Mouse (Mus musculus) heart, postnatal 14 days (tissue): ENCODE measurements around the gene Ankrd24. TPM values are rescaled to one million over a fixed set of nuclear protein-coding genes. Genes with fewer than 3 reads are reported as not detected.
"Not testable (repeated sequence)": the region's sequence is repeated elsewhere in the genome, so short reads cannot be mapped to it uniquely, and the experiment has no call there.

Source experiments
- DNase-seq, 2 experiments: peaks; one replicate each; pipeline ENCODE4 v3.0.0; 2021 to 2022
- intact Hi-C: fragments of 180-260 bp; cut with DNase I; formaldehyde crosslinking; loops from one replicate; pipeline ENCODE4 v1.15.1; 2025
- total RNA-seq, 2 experiments: library from RNA; stranded (reverse); gene quantifications; 2 replicates each; pipeline ENCODE4 v1.2.3; 2021

The Ankrd24 gene
- total RNA-seq, 2 experiments from 2014 or later: 9.4 to 10.9 TPM

DNA sequence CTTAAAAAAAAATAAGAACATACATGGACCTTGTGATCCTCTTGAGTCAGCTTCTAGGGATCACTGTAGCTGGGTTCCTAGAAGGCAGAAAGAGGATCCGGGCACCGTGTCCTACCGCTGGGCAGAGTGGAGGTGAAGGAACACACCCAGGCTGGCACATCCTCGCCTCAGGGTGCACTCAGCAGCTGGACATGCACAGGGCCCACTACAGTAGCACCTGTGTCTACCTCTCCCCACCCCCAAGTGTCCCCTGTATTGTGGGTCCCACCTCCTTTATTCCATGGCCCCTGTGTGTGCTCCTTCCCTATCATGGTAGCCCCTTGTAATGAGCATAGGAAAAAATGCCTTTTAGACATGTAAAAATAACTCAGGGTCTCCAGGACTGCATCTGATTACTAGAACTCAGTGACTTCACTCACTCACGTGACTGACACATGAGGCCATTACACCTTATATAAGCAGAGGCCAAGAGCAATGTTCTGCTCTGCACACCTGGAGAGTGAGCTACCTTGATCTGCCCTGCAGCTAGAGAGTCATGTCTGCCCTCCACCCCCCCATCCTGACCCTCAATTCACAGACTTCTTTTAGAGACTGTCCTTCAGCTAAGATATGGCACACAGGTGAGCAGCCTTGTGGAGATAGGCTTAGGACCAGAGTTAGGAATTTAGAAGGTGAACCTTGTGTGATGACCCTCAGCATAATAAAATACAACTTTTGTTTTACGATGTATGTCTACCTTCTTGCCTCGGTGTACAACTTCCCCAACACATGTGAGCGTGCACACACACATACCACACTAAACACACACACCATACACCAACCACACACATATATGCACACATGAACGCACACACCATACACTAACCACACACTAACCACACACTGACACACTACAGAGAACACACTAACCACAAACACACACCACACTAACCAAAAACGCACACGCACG is 24.0 kb upstream of the Ankrd24 start:
- intact Hi-C loops: loop anchor here (5.0 to 10.0 kb wide), 2 partner anchors 49 to 102 kb away; partner anchors contain the start of genes Aes and S1pr4
- DNase-seq: no peak

DNA sequence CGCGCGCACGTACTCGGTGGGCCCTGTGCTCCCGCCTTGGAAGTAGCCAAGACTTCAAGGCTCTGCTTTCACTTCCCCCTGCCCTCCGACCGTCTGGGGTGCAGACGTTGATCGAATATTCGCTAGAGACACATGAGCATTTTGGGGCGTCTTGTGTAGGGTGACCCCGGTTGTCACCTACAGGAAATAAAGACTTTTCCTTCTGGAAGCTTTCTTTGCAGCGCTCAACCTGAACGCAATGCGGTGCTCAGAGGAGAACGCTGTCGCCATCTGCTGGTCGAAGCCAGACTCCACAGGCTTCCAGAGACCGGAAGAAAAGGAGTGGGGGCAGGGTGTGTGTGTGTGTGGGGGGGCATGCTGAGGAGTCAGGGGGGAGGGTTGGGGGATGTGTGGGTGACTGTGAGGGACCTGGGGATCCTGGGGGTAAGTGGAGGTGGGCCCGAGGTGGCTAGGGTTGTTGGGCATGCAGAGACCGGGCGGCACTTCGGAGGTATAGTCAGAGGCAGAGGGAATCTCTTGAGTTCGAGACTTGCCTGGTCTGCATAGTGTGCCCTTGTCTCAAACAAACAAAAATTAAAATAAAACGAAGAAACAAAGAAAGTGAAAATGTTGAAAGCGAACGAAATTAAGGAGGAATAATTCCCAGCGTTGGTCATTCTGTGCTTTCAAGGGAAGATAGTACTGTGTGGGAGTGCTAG is 23.2 kb upstream of the Ankrd24 start:
- peak; percentile 90 to 93 for DNase-seq
- intact Hi-C loops: loop anchor here (5.0 to 10.0 kb wide), 2 partner anchors 50 to 103 kb away; partner anchors contain the start of genes Aes and S1pr4

DNA sequence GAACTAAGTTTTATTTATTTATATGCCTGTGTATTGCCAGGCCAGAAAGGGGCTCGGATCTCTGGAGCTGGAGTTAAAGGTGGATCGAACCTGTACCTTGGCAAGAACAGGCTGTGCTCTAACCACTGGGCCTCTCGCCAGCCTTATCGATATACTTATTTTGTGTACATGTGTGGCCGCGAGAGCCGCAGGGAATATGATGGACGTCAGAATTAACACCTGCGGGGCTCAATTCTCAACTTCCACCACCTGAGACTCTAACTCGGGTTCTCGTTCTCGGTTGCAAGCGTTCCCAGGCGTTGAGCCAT is 22.7 kb upstream of the Ankrd24 start:
- DNase-seq: no peak
- intact Hi-C loops: loop anchor here (10.0 kb wide), 1 partner anchor 51 kb away; the partner anchor contains the start of gene Aes

DNA sequence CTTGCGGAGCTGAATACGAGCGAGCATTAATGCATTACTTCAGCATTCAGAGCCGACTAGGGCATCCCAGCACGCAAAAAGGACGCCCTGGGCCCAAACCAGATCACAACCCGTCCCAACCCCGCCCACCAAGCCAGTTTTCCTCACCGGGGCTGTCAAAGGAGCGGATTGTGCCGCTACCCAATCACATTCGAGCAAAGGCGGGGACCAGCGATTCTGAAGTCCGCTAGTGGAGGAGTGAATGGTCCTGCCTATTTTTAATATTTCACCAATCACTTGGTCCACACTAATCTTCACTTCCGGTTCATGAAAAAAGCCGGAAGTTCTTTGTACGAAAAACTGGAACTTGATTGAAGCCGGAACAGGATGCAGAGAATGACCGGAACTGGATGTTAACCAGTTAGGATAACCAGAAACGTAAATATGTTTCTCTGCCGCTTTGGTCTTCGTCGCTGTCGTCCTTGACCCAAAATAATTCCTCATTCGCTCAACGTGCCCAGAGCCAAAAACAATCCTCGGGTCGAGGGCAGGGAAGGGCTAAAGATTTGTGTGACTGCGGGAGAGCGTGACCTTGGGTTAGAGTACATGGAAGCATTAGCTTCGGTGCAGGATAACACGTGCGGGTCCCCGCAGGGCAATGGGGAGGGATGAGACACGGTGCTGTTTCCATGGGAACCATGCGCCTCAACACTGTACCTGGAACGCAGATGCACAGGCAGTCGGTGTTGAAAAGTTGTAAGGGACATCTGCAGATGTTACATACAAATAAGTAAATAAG is 22.2 kb upstream of the Ankrd24 start, which contains the start of gene BC025920:
Gene BC025920, plus strand, starts transcription at position 297 of the 778 bp plus-strand sequence.
- peak; percentile 91 to 93 for DNase-seq

DNA sequence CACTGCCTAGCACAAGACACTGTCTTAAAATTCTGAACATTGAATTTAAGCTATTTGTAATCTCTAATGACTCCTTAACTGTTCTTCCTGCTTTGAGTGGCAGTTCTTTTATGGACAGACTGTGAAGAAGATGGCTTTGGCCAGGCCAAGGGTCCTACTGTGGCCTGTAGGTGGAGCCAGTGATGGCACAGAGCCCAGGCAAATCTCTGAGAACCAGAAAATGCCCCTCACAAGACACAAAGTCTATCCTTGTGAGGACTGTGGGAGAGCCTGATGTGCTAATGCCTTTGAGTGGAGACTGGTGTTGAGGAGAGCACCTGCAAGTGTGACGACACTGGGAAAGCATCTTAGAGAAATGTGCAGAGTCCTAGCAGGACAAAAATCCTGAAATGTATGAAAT is 20.0 kb upstream of the Ankrd24 start:
- intact Hi-C loops: loop anchor here (2.0 to 10.0 kb wide), 2 partner anchors 54 to 562 kb away; partner anchors contain the start of gene Aes
- DNase-seq: no peak

More for the DNA sequence above, 22.2 kb upstream of the Ankrd24 start, which contains the start of gene BC025920:
- intact Hi-C loops: loop anchor here (10.0 kb wide), 1 partner anchor 51 kb away; the partner anchor contains the start of gene Aes

DNA sequence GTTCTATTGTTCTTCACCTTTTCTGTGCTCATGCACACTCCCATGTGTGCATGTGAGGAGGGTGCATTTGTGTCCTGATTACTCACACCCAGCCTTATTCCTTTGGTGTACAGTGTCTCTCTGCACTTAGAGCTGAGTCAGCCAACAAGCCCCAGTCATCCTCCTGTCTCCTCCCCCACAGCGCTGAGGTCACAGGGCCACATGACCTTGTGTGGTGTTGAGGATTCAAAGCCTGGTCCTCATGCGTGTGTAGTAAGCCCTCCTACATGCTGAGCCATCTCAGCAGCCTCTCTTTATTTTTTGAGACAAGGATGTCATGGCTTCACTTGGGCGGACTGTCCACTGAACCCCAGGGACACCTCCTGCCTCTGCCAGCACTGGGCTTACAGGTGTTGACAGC is 15.6 kb upstream of the Ankrd24 start:
- intact Hi-C loops: no loop called here
- DNase-seq: no peak

DNA sequence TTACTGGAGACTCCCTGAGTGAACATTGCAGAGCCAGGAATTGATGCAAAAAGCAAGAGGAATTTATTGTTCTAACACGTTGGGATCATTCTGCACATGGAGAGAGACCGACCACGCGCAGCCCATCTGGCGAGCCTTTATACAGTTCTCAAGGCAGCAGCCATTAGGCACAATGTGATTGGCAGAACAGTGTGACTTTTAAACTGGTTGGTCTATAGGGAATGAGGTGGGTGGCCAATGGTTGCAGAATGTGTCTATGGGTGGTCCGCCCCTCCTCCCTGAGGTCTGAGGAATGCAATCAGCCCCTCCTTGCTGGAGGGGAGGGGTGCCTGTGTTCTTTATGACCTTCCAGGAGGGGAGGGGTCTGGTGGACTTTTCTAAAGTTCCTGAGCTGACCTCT is 12.9 kb upstream of the Ankrd24 start:
- intact Hi-C loops: no loop called here
- DNase-seq: no peak

DNA sequence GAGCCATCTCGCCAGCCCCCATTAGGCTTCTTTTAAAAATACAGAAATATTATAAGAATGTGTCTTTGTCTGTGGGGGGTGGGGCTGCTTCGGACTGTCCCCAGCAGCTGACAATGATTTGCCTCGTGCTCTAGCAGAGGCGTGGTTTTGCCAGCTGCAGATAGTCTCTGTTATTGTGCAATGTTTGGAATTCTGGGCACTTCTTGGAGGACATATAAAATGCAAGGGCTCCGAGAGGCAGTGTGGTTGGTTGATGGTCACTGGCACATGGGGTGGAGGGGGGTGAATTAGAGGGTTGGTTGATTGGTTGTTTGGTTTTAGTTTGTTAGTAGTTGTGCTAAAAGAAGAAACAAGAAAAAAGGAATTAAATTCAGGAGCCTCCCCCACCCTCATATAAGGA is 8.4 kb upstream of the Ankrd24 start:
- DNase-seq: no peak
- intact Hi-C loops: no loop called here

DNA sequence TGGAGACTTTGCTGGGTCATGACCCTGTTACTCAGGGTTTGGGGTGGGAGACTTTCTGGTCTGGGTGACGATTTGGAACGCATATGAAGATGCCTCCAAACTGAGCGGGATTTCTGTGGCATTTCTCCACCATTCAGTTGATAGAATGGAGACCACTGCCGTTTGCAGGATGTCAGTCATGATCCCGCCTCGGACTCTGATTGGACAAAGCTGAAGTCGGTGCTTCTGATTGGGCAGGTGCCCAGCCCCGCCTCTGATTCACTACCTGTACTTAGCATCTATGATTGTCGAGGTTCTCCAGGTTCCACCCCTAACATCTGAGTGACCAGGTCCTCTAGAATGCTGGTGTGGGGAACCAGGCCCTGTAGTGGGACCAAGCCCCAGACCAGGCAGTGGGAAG is 7.6 kb upstream of the Ankrd24 start:
- DNase-seq: no peak
- intact Hi-C loops: no loop called here

DNA sequence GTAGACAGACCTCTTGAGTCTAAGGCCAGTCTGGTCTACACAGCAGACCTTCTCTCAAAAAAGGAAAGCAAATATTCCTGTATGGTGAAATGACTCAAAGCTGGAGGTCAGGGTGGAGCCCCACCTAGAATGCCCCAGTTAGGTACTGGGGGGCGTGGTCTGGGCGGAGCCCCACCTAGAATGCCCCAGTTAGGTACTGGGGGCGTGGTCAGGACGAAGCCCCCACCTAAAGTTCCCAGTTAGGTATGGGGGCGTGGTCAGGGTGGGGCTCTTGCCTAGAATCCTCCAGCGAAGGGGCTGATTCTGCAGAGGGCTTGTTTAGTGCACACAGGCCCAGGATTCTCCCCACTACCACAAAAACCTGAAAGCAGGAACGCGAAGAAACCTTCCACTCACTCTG is 4.9 kb upstream of the Ankrd24 start:
- intact Hi-C loops: no loop called here

DNA sequence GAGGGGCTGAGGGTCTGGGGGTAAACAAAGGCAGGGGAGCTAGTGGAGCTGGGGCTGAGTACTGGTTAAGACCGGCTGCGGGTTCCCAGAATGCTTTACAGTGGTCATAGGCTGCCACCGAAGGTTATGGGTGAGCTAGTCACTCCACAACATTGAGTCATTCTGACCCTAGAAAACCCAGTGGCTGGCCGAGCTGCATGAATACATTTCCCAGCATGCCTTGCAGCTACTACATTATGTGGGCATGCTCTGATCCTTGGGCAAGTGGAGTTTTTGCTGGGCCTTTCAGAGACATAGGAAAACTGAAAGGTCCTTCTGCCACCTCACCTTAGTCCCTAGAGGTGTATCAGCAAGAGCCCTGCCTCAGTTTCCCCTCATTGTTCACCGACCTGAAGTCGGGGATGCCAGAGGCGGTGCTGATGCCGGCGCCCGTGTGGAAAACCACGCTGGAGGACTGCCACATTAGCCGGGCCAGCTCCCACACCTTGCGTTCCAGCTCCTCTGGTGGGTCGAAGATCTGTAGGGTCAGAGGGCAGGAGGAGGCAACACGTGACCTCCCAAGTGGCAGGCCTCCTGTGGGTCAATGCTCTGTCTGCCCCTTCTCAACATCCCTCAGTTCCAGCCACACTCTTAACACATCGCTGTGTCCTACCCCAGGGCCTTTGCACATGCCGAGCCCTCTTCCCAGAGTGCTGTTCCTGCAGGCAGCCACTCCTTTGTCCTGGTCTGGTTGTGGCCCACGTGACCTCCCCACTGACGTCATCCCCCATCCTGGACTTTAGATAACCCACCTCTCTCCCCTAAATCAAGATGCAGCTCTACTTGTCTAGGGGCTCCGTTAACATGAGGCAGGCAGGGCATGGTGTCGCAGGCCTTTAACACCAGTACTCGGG is 2.0 kb upstream of the Ankrd24 start:
- intact Hi-C loops: loop anchor here (5.0 kb wide), 1 partner anchor 546 kb away; no protein-coding TSS in a partner anchor
- no peak for DNase-seq

More for the DNA sequence above, 4.9 kb upstream of the Ankrd24 start:
- no peak for DNase-seq

DNA sequence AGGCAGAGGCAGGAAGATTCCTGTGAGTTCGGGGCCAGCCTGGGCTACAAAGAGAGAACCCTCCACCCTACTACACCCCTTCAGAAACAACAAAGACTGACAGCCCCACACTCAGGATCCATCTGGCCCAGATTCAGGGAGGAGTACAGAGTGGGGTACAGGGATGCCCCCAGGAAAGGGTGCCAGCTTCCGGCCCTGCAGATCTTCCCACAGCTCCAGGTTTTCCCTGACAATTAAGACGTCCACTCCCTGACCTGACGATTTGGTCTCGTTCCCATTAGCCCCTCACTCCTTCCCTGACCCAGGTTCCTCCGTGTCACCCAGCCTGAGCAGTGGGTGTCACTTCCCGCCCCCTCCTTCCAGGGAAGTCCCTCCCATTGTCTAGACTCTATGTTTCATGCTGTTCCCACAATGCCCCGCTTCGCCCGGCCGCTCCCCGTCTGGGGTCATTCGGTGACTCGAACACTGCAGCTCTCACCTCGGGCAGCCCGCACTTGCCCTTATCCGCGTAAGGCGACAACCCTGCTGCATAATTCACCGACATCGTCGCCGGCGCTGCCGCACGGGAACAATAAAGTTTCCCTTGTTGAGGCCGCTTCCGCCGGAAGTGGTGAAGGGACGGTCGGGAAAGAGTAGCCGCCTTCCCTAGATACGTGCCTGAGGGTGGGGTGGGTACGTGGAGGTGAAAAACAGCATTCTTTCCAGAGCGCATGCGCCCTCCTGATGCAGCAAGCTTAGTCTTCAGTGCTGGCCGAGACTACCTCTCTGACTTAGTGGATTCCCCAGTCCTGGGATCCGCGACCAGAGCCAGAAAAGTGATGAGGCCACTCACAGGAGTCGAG is 1.1 kb upstream of the Ankrd24 start, which contains the start of gene Sirt6:
Gene Sirt6, minus strand, starts transcription at position 804 of the 842 bp plus-strand sequence.
- peak; percentile 90 to 91 for DNase-seq
- intact Hi-C loops: loop anchor here (5.0 kb wide), 1 partner anchor 545 kb away; no protein-coding TSS in a partner anchor

DNA sequence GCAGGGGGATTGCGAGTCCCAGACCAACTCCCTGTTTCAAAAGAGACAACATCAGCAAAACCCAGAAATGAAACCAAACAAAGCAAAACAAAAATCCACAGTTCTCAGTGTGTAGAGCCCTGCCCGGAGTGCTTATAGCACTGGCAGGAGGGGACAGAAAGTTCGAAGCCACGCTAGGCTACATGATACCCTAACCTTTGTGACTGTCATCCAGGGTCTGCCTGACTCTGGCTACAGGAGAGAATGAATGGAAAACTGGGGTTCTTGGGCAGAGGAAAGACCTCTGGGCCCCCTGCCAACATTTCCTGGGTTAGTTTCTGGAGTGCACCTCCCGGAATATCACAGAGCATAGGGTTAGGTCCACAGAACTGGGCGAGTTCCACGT is 512 bp upstream of the Ankrd24 start:
- intact Hi-C loops: loop anchor here (5.0 kb wide), 1 partner anchor 544 kb away; no protein-coding TSS in a partner anchor
- DNase-seq: peak in 1 of 2 experiments; percentile 38

DNA sequence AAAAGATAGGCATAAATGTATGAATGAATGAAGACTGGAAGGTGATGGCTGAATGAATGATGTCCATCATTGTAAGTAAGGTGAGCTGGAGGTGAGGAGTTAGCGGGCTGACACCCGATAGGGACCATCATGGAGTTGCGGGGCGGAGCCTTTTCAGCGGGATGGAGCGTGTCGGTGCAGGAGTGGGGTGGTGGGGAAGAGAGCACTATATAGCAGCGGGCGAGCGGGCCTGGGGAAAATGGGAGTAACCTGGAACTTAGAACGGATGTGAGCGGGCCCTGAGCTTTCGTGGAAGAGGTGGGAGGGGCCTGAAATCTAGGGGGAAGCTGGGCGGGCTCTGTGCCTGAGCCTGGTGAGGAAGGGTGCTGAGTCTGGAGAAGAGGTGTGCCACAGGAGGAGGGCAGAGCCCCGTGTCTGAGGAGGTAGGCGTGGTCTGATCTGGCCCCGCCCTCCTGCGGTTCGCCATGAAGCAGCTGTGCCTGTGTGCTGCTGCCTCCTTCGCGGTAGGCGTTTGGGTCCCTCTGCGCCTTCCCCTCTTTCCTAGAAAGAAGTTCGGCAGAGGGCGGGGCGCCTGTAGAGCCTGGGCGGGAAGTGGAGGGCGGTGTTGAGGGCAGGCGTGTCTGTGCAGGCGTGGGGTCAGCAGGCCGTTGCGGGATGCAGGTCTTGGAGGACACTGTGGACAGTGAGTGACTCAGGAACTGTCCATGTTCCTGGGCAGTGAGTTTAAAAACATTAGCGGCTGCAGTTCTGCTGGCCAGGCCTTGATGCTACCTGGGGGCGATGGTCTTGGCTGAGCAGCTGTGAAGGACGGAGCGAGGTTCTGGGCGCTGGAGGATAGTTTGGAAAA is 5.1 kb downstream of the Ankrd24 start:
- intact Hi-C loops: no loop called here
- DNase-seq: peak; percentile 77 to 82

DNA sequence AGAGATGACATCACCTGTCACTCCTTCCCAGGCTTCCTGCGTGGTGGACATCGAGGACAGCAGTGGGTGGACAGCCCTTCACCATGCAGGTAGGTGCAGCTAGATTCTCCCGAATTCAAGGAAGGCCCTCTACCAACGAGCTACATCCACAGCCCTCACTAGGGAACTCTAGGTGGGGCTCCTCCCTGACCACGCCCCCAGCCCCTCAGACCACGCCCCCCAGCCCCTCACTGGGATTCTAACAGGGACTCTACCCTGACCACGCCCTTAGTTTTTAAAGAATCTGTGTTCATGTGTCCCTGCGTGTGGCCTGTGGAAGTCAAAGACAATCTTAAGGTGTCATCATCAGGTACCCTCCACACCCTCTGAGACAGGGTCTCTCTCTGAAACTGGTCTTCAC is 8.0 kb downstream of the Ankrd24 start:
- DNase-seq: no peak
- intact Hi-C loops: no loop called here

DNA sequence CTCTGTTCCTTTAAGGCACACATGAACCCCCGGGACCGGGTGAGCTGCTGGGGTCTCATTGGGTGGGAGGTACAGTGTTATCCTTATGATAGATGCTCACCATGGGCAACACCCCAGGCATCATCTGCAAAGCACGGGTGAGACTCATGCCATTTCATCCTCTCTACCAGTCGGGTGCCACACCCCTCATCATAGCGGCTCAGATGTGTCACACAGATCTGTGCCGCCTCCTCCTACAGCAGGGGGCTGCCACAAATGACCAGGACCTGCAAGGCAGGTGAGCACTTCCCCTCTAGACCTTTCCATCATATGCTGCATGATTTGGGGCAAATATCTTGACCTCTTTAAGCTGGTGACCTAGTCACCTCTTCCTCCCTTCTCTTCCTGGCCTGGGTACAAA is 9.8 kb downstream of the Ankrd24 start:
- intact Hi-C loops: no loop called here
- DNase-seq: no peak

DNA sequence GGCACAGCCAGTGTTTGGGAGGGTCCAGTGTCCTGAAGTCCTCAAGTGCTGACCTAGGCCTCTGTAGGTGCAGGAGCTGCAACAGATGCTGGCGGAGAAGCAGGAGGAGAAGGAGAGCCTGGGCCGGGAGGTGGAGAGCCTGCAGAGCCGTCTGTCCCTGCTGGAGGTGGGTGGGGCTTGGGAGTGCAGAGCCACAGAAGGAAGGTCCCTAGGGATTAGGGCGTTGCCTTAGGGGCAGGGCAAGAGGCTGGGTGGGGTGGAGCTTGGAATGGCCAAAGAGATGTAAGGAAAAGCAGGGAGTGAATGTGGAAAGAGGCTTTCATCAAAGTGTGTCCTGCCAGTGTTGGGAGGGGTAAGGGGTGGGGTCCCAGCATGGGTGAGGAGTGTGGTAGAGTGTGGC is 12.5 kb downstream of the Ankrd24 start:
- DNase-seq, intact Hi-C loops: not testable (repeated sequence)
